Mouse (Mus musculus): ENCODE results near the gene Frem2.
A peak's percentile ranks its signal among the peaks of the same experiment; 100 is the strongest.

Frem2 gene

DNA sequence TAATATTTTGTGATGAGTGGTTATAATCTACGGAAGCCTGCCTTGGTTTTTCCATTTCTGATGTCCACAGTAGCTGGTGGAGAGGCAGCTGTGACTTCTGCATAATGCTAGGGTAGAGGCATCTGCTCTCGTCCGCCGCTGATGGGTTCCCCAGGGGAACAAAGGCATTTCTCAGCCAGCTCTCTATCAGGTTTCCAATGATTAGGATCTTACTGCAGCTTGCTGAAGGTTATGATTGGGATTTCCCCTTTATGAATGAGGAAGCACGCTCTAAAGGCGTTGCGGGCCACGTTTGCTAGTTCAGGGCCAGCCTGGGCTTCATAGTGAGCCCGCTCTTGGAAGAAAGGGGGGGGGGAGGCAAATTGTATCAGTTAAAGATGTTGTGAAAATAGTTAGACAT, 190.7 kb downstream of the Frem2 start:
- no peak for DNase-seq (ENCODE audit: low spot score)

DNA sequence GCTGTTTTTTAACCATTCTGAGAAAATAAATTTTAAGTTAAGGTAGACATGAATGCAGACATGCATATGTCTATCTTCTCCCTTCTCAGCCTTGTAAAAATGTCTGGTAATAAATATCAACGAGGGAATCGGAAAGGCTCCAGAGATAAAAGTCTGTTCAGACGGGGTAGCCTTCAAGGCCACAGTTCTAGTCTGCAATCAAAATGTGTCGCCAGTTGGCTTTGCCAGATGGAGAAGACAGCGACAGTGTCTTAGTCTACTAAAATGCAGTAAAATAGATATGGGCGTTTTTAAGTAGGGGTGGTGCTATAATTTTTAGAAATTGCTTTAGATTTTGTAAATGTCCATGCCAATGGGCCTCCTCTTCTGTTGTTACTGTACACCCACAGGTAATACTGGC, 191.8 kb downstream of the Frem2 start:
- DNase-seq (ENCODE audit: low spot score): no peak

DNA sequence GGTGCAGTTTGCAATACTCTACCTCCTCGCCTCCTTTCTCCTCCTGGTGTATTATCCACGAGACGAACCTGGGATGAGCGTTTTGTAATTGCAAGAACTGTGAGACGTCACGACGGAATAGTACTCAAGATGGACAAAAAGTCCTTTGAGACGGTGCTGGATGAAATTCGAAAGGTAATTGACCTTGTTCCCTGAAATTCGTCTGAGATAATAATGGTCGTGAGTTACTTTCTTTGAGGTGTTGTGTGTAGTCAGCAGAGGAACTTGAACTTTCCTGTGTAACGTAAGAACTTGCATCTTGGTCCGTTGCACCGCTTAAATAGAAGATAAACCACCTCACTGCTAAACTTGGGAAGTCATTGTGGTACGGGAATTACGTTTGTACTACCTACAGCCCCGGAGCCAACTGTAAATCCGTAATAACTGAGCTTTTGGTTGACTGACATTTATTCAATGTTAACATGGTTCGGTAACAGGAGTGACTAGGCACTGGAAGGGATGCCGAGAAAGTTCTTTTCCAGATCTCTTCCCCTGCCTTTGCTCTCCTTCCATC, 192.9 kb downstream of the Frem2 start:
- DNase-seq (ENCODE audit: low spot score): peak; percentile 47

All from adipocyte (in vitro differentiated cells).